Mouse (Mus musculus): Measurements from ENCODE around the gene Tceal9. TPM values are rescaled to one million over a fixed set of nuclear protein-coding genes. Genes with fewer than 3 reads are reported as not detected.
A peak's percentile ranks its signal among the peaks of the same experiment; 100 is the strongest.
"Not testable (repeated sequence)": the region's sequence is repeated elsewhere in the genome, so short reads cannot be mapped to it uniquely, and the experiment has no call there.

Gene Tceal9
- total RNA-seq, 2 experiments from 2014 or later: 96.6 to 110 TPM

DNA sequence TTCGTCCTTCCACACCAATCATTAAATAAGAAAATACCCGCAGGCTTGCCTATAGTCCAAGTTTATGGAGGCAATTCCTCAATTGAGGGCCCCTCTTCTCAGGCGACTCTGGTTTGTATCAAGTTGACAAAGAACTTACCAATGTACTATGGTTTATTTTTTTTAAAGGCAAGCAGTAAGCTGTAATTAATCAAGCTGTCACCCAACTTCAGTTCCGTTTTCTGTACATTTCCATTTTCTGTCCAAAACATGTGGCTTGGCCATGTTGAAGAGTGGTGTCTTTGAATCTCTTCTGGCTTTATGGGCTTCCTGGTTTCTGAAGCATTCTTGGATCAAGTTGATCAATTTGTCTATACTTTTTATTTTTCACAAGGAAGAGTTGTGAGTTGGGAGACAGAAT lies 23.3 kb downstream of the Tceal9 start:
- intact Hi-C loops (cut with DNase I): no loop called here
- no peak for DNase-seq (ENCODE audit: low spot score in 2 of 2)

DNA sequence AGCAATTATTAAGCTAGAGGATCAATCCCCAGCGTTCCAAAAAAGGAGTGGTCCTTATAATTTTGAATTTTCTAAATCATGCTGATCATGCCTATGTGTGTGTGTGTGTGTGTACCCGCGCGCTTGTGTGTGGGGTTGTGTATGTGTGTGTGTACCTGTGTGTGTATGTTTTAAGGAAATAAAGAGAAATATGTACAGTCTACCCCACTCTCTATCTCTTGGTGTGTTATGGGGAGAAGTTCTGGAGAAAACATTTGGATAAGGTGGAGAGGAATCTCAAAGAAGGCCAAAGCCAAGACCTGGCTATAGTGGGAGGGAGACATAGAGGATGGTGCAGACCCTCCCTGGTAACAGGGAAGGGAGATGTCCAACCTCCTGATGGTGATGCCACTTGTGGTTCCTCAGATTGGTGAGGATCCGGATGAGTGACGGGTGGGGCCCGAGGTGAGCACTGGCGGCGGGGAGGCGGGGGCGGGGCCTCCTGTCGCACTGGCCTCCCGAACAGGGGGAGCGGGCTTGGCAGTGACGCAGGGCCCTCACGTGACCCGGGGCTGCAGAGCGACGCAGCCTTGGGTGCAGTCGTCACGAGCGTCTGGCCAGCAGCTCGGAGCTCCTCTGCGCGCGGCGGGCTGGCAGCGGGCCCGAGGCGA lies 25.0 kb downstream of the Tceal9 start, which contains the start of gene Bex3:
Gene Bex3, plus strand, starts transcription at position 511 of the 650 bp plus-strand sequence.
- peak; percentile 19 to 73 for DNase-seq (ENCODE audit: low spot score in 2 of 2)
- intact Hi-C loops (cut with DNase I): not testable (repeated sequence)

DNA sequence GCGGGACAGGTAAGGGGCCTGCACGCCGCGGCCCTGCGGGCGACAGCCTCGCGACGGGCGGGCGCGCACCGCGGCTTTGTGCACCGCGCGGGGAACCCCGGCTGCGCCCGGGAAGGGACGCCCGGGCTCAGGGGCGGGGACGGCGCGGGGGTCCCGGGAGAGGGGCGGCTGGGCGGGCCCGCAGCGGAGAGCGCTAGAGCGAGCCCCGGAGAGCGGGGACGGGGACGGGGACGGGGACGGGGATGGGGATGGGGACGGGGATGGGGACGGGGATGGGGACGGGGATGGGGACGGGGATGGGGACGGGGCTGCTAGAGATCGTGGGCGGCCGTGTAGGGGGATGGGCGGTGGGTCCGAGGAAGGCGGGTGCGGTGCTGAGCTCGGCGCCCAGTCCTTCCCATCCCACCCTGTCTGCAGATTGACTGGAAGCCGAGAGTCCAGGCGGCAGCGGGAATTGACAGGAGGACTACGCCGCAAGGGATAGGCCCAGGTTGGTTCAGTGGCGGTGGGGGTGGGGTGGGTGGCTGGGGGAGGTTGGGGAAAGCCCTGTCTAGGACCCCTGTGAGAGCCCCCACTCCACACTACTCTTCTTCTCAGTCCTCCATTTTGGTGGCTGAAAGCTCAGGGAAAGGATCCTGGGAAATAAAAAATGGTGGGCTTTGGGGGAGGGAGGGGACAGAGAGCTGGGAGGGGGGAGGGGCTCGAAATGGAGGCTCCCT lies 25.7 kb downstream of the Tceal9 start:
- peak in 1 of 2 experiments; percentile 12 for DNase-seq (ENCODE audit: low spot score in 2 of 2)
- intact Hi-C loops (cut with DNase I): not testable (repeated sequence)

DNA sequence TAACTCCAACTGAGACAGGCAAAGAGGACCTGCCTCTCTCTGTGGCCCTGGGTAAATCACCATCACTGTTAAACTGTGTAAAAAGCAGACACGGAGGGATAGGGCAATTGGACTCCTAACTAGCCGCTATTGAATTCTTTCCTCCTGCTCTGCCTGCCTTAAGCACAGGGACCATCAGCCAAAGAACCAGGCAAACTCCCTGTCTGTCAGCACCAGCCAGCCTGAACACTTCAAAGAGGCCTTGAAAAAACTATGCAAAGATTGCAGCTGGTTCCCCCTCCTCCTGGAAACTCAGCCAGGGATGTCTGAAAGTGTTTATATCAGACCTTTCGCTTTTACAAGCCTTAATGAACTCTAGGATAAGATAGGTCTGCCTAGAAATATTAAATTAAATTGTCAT lies 29.7 kb downstream of the Tceal9 start:
- DNase-seq (ENCODE audit: low spot score in 2 of 2): no peak
- intact Hi-C loops (cut with DNase I): no loop called here

DNA sequence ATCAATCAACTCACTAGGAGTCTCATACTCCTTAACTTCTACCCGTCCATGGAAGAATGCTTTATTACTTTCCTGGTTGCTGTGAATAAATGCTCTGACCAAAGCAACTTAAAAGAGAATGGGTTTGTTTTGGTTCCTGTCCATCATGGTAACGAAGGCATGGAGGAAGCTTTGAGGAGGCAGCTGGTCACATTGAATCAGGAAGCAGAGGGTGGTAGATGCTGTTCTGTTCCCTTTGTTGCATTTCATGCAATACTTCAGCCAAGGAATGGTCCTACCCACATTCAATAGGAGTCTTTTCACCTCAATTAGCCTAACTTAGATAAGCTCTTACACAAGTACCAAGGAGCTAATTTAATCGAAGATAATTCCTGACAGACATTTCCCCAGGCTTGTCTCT lies 30.5 kb downstream of the Tceal9 start:
- intact Hi-C loops (cut with DNase I): no loop called here
- no peak for DNase-seq (ENCODE audit: low spot score in 2 of 2)

DNA sequence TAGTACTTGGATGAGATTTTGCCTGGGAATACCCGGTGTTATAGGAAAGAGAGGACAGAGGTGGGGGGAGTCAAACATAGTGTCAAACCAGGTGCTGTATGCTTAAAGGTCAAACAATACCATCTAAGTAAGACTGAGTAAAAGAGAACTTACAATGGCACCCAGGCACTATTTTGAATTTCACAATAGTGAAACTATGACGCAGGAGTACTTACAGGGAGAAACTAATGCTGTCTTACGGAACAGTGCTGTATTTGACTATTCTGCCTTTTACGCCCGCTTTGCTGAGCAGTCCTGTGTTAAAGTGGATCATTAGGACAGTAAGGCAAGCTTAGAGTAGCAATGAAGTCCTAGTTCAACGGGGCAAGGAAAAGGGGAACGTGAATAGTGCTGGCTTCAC lies 32.7 kb downstream of the Tceal9 start:
- DNase-seq (ENCODE audit: low spot score in 2 of 2): no peak
- intact Hi-C loops (cut with DNase I): no loop called here

DNA sequence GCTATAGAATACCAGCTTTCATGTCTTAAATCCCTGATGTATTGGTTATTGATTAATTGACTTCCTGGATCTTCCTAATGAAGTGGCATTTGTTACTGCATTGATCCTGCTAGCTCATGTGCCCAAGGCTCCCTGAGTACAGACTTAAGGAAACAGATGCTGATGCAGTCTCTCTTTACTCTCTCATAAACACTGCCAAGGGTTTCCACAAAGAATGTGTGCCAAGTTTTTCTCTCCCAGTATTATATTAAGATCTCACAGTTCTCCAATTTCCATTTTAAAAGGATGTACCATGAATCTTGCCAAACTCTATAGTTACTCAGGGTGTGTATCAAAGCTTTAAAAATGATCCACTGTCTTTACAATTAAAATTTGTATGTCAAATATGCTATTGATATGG lies 33.5 kb downstream of the Tceal9 start:
- peak in 1 of 2 experiments; percentile 18 for DNase-seq (ENCODE audit: low spot score in 2 of 2)
- intact Hi-C loops (cut with DNase I): no loop called here

DNA sequence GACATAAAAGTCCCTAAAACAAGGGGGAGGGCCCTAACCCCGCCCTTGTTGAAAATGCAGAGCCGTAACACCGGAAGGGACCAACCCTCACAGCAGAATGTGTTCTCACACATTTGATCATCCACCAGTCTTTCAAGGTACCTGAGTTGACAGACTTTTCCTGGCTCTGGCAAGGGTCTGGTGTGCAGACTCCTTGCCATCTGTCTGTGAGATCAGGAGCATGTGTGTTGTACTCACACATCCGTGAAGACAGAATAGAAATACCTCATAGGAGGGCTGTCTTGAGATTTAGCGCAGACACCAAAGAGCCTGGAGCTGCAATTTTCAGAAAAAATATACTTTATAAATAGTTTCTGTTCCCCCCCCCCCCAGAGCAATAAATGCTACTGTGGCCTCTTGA lies 34.5 kb downstream of the Tceal9 start:
- peak; percentile 7 to 26 for DNase-seq (ENCODE audit: low spot score in 2 of 2)
- intact Hi-C loops (cut with DNase I): no loop called here

DNA sequence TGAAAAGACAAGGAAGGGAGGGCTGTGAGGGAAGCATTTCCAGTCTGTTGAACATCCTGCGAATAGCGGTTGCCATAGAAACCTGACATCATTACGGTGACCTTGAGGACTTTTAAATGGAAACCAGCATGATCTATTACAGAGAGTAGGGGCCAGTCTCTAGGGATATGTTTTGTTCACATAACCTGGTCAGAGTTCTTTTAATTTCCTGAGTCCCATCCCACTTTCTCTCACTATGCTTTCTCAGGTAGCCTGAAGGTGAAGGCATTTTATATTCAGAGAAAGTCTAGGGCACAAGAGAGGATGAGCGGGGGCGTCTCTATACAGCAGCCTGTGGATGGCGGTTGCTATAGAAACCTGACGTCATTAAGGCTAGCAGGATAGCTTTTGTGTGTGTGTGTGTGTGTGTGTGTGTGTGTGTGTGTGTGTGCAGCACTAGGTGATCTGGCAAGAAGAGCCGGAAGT lies 46.0 kb downstream of the Tceal9 start:
- DNase-seq (ENCODE audit: low spot score in 2 of 2): peak; percentile 66 to 84
- intact Hi-C loops (cut with DNase I): no loop called here

Other genes starting within 250 kb of the Tceal9 start
- 10 to 100 TPM; 57.2 to 59.4 TPM for gene Arxes1, start 211.7 kb upstream of the Tceal9 start, total RNA-seq (2021)
- 100 to 1,000 TPM; 410 to 431 TPM for gene Bex2, start 176.8 kb upstream of the Tceal9 start, total RNA-seq (2021)
- not detected for gene Nxf3, start 159.8 kb upstream of the Tceal9 start, total RNA-seq (2021)
- 10 to 100 TPM; 19.9 to 29.8 TPM for gene Bex4, start 106.1 kb upstream of the Tceal9 start, total RNA-seq (2021)
- 10 to 100 TPM; 36.8 to 42.7 TPM for gene Tceal8, start 72.7 kb upstream of the Tceal9 start, total RNA-seq (2021)
- 100 to 1,000 TPM; 119 to 143 TPM for gene Tceal5, start 41.2 kb upstream of the Tceal9 start, total RNA-seq (2021)
- 1 to 10 TPM; 3.6 to 5.8 TPM for gene Tceal7, start 30.3 kb upstream of the Tceal9 start, total RNA-seq (2021)
- 100 to 1,000 TPM in 1 of 2 experiments, 10 to 100 TPM in 1; 95.2 to 113 TPM for gene Bex1, start 29.6 kb upstream of the Tceal9 start, total RNA-seq (2021)
- 100 to 1,000 TPM; 373 to 380 TPM for gene Bex3, start 25.2 kb downstream of the Tceal9 start, total RNA-seq (2021)